Comparison of ENCODE assay signal across 8 mouse cellular contexts in the genomic region with DNA sequence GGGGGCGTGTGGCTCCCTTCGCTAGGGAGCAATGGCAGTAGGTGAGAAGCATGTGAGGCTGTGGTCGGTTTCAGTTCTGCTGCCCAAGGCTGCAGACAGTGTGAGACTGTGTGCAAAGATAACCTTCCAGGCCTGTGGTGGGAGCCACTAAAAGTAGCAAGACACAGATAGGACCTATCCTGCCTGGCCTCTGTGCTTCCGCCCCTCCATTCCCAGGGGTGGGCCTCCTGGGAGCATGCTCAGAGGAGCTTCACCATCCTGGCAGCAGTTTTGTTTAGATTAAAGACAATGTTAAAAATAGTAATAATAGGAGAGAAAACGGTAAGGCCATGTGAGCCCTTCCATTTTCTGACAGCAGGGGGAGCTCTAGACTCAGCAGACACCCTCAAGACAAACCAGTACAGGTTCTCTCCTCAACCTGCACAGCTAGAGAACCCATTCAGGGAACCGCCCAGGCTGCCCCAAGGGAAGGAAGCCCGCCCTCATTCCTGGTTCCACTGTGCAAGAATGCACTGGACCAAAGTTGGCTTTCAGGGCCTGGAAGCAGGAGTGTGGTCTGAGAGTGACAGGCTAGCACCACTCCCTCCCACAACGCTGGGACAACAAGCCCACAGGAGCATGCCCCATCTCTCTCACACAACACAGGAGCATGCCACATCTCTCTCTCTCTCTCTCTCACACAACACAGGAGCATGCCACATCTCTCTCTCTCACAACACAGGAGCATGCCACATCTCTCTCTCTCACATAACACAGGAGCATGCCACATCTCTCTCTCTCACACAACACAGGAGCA. TPM values are rescaled to one million over a fixed set of nuclear protein-coding genes. Genes with fewer than 3 reads are reported as not detected.
DNase-seq lines count a peak whose midpoint lies in the region; ATAC-seq and TF ChIP-seq lines count a peak whose summit lies in the region.

No protein-coding gene starts in this region.

- H3K4me2 ChIP-seq in intestine, postnatal 0 days (replicated peaks; ENCODE audit: low read depth): no peak overlapping the region

- peaks cover 11% of the 10 kb centered on the region; the same call in 1 of the 2 replicates for H3K4me1 ChIP-seq in intestine, postnatal 0 days (replicated peaks; ENCODE audit: control insufficient read depth, insufficient read depth, low read length)
- peaks cover 26% of the 10 kb centered on the region for H3K4me1 ChIP-seq in midbrain, embryonic 10.5 days

- H3K36me3 ChIP-seq in intestine, postnatal 0 days (ENCODE audit: control insufficient read depth, insufficient read depth): peaks cover under 1% of the 10 kb centered on the region; the same call in 1 of the 2 replicates
- peaks cover 13% of the 10 kb centered on the region; the same call in 1 of the 2 replicates for H3K36me3 ChIP-seq in midbrain, embryonic 10.5 days

- H3K27ac ChIP-seq in intestine, postnatal 0 days (ENCODE audit: low read depth, low read length): no peak overlapping the region
- 0 out of 2 replicates have a peak overlapping the region, but pooled peaks have one; percentile 6 for H3K27ac ChIP-seq in midbrain, embryonic 10.5 days (replicated peaks)

- peak; percentile 52; the same call in 1 of the 2 replicates for ATAC-seq in intestine, postnatal 0 days

- peak; percentile 48 to 79 for DNase-seq in urinary bladder, adult 18-20 months (ENCODE audit: low spot score in 2 of 2)
- DNase-seq in urinary bladder, postnatal 10 days (ENCODE audit: low spot score): no peak
- peak; percentile 70 for DNase-seq in embryo, embryonic 11.5 days (ENCODE audit: low read depth, low spot score)
- peak; percentile 96 for DNase-seq in heart, adult 11 months
- peak; percentile 74 to 83 for DNase-seq in left cerebral cortex, postnatal 36 days (ENCODE audit: low spot score in 2 of 2)
- peak; percentile 61 for DNase-seq in midbrain, embryonic 10.5 days (ENCODE audit: low spot score)
- peak; percentile 73 for DNase-seq in skeletal muscle tissue, adult 2 months (ENCODE audit: low read depth, low spot score)

- no peaks in the 10 kb centered on the region for H3K9me3 ChIP-seq in intestine, postnatal 0 days (ENCODE audit: control insufficient read depth)
- no peaks in the 10 kb centered on the region for H3K9me3 ChIP-seq in midbrain, embryonic 10.5 days (replicated peaks)

- H3K9ac ChIP-seq in intestine, postnatal 0 days (ENCODE audit: low read depth, low read length): no peak overlapping the region

- WGBS in intestine, postnatal 0 days: 32% methylated on average over 8 of the region's 8 CpGs
- WGBS in midbrain, embryonic 10.5 days: 42% methylated on average over 8 of the region's 8 CpGs

- intact Hi-C loops in left cerebral cortex, postnatal 36 days (cut with DNase I): loop anchor here (2.0 to 10.0 kb wide), 3 partner anchors 40 to 277 kb away; no protein-coding TSS in a partner anchor

- no peak overlapping the region for H3K4me3 ChIP-seq in intestine, postnatal 0 days (ENCODE audit: low read depth, low read length)
- H3K4me3 ChIP-seq in midbrain, embryonic 10.5 days: no peak overlapping the region

- peak; percentile 94 for TF ChIP-seq CTCF in intestine, postnatal 0 days (IDR thresholded peaks at IDR 0.05; ENCODE audit: low read depth)

- no peaks in the 10 kb centered on the region for H3K27me3 ChIP-seq in intestine, postnatal 0 days (replicated peaks; ENCODE audit: control insufficient read depth, insufficient read depth, low read length)
- no peaks in the 10 kb centered on the region for H3K27me3 ChIP-seq in midbrain, embryonic 10.5 days (ENCODE audit: low read depth, poor library complexity, severe bottlenecking)

RNA-seq across cellular contexts. Expression of gene Sgsm3, which starts 50.0 kb away (rescaled TPM):
- polyA plus RNA-seq in intestine, postnatal 0 days (2015; fragmentation: Nextera tagmentation; extraction: Ambion mirVana): 13.3 and 13.4 TPM in 2 replicates
- total RNA-seq in left cerebral cortex, postnatal 36 days (2021): 10 to 100 TPM; 87.8 to 97.0 TPM
- 38.0 and 38.8 TPM in 2 replicates for polyA plus RNA-seq in midbrain, embryonic 10.5 days (2016; fragmentation: Nextera tagmentation; extraction: Ambion mirVana)
